Mouse (Mus musculus): ENCODE results near the gene Ubac2. TPM values are rescaled to one million over a fixed set of nuclear protein-coding genes. Genes with fewer than 3 reads are reported as not detected.

Ubac2 gene
- polyA plus RNA-seq (2014; fragmentation: Nextera tagmentation; extraction: Ambion mirVana): 43.8 and 44.6 TPM in 2 replicates

- H3K4me3 ChIP-seq (ENCODE audit: low read depth, low read length): peak within 1 kb of the TSS; percentile 95
- H3K27ac ChIP-seq (ENCODE audit: low read depth, low read length): peak within 1 kb of the TSS; percentile 95
- no peaks in the 10 kb centered on the region; the same call in 1 of the 2 replicates for H3K4me1 ChIP-seq (replicated peaks; ENCODE audit: control insufficient read depth, insufficient read depth, low read length)
- no peaks in the 10 kb centered on the region for H3K36me3 ChIP-seq (ENCODE audit: control insufficient read depth, insufficient read depth, low read length)
- H3K9me3 ChIP-seq (ENCODE audit: control insufficient read depth, low read length): no peaks in the 10 kb centered on the region
- ATAC-seq (replicated peaks; ENCODE audit: low FRiP score) (peak; percentile 98), DNase-seq (ENCODE audit: low spot score) (peak; percentile 98)
- H3K27me3 ChIP-seq (replicated peaks; ENCODE audit: control insufficient read depth, insufficient read depth, low read length): no peaks in the 10 kb centered on the region
- WGBS: under 1% methylated on average over 56 of the region's 61 CpGs
- peak within 1 kb of the TSS; percentile 93 for H3K9ac ChIP-seq (ENCODE audit: low read depth, low read length)
- peak within 1 kb of the TSS; percentile 96 for H3K4me2 ChIP-seq
These were observed at the start of gene Ubac2 for GRCm38 (mm10) chr14:121878176-121878858. Ubac2 (plus strand) TSS chr14:121878620.

- DNase-seq (ENCODE audit: low spot score): no peak
- Histone ChIP-seq H3K27ac (ENCODE audit: low read depth, low read length) (no peak overlapping the region), H3K4me1 (replicated peaks; ENCODE audit: control insufficient read depth, insufficient read depth, low read length) (no peaks in the 10 kb centered on the region), H3K9ac (ENCODE audit: low read depth, low read length) (no peak overlapping the region), H3K36me3 (ENCODE audit: control insufficient read depth, insufficient read depth, low read length) (no peaks in the 10 kb centered on the region), H3K9me3 (ENCODE audit: control insufficient read depth, low read length) (no peaks in the 10 kb centered on the region), H3K27me3 (replicated peaks; ENCODE audit: control insufficient read depth, insufficient read depth, low read length) (no peaks in the 10 kb centered on the region), H3K4me2 (no peak overlapping the region), H3K4me3 (ENCODE audit: low read depth, low read length) (no peak overlapping the region)
- 77% methylated on average over 4 of the region's 4 CpGs for whole genome bisulfite sequencing
- ATAC-seq (replicated peaks; ENCODE audit: low FRiP score): no peak
These were observed 48.5 kb upstream of the Ubac2 start for GRCm38 (mm10) chr14:121829816-121830442.

- no peaks in the 10 kb centered on the region for H3K4me1 ChIP-seq (replicated peaks; ENCODE audit: control insufficient read depth, insufficient read depth, low read length)
- H3K27me3 ChIP-seq (replicated peaks; ENCODE audit: control insufficient read depth, insufficient read depth, low read length): no peaks in the 10 kb centered on the region
- no peak for ATAC-seq (replicated peaks; ENCODE audit: low FRiP score)
- WGBS: 72% methylated on average over 2 of the region's 2 CpGs
- H3K9ac ChIP-seq (ENCODE audit: low read depth, low read length): no peak overlapping the region
- no peak overlapping the region for H3K27ac ChIP-seq (ENCODE audit: low read depth, low read length)
- H3K9me3 ChIP-seq (ENCODE audit: control insufficient read depth, low read length): no peaks in the 10 kb centered on the region
- no peaks in the 10 kb centered on the region for H3K36me3 ChIP-seq (ENCODE audit: control insufficient read depth, insufficient read depth, low read length)
- no peak for DNase-seq (ENCODE audit: low spot score)
- H3K4me3 ChIP-seq (ENCODE audit: low read depth, low read length): no peak overlapping the region
- no peak overlapping the region for H3K4me2 ChIP-seq
These were observed 45.4 kb upstream of the Ubac2 start for GRCm38 (mm10) chr14:121833001-121833520.

GRCm38 (mm10) chr14:121838161-121838560 lies 40.3 kb upstream of the Ubac2 start:
- ATAC-seq (replicated peaks; ENCODE audit: low FRiP score) (no peak), DNase-seq (ENCODE audit: low spot score) (no peak)
- Histone ChIP-seq H3K27ac (ENCODE audit: low read depth, low read length) (no peak overlapping the region), H3K4me1 (replicated peaks; ENCODE audit: control insufficient read depth, insufficient read depth, low read length) (no peaks in the 10 kb centered on the region), H3K9ac (ENCODE audit: low read depth, low read length) (no peak overlapping the region), H3K27me3 (replicated peaks; ENCODE audit: control insufficient read depth, insufficient read depth, low read length) (no peaks in the 10 kb centered on the region), H3K36me3 (ENCODE audit: control insufficient read depth, insufficient read depth, low read length) (no peaks in the 10 kb centered on the region), H3K4me2 (no peak overlapping the region), H3K9me3 (ENCODE audit: control insufficient read depth, low read length) (peaks cover 5% of the 10 kb centered on the region; the same call in 1 of the 2 replicates), H3K4me3 (ENCODE audit: low read depth, low read length) (no peak overlapping the region)
- WGBS: 89% methylated on average over 4 of the region's 4 CpGs

GRCm38 (mm10) chr14:121840217-121840616 lies 38.2 kb upstream of the Ubac2 start:
- Histone ChIP-seq H3K27me3 (replicated peaks; ENCODE audit: control insufficient read depth, insufficient read depth, low read length) (no peaks in the 10 kb centered on the region), H3K9me3 (ENCODE audit: control insufficient read depth, low read length) (peaks cover 5% of the 10 kb centered on the region; the same call in 1 of the 2 replicates), H3K4me1 (replicated peaks; ENCODE audit: control insufficient read depth, insufficient read depth, low read length) (no peaks in the 10 kb centered on the region), H3K36me3 (ENCODE audit: control insufficient read depth, insufficient read depth, low read length) (no peaks in the 10 kb centered on the region), H3K27ac (ENCODE audit: low read depth, low read length) (no peak overlapping the region), H3K4me2 (no peak overlapping the region), H3K4me3 (ENCODE audit: low read depth, low read length) (no peak overlapping the region), H3K9ac (ENCODE audit: low read depth, low read length) (no peak overlapping the region)
- 74% methylated on average over 8 of the region's 8 CpGs for WGBS
- DNase-seq (ENCODE audit: low spot score) (no peak), ATAC-seq (replicated peaks; ENCODE audit: low FRiP score) (no peak)

GRCm38 (mm10) chr14:121844486-121844885 lies 33.9 kb upstream of the Ubac2 start:
- H3K36me3 ChIP-seq (ENCODE audit: control insufficient read depth, insufficient read depth, low read length): no peaks in the 10 kb centered on the region
- no peaks in the 10 kb centered on the region for H3K9me3 ChIP-seq (ENCODE audit: control insufficient read depth, low read length)
- H3K9ac ChIP-seq (ENCODE audit: low read depth, low read length): no peak overlapping the region
- H3K4me1 ChIP-seq (replicated peaks; ENCODE audit: control insufficient read depth, insufficient read depth, low read length): no peaks in the 10 kb centered on the region
- H3K4me3 ChIP-seq (ENCODE audit: low read depth, low read length): no peak overlapping the region
- ATAC-seq (replicated peaks; ENCODE audit: low FRiP score) (no peak), DNase-seq (ENCODE audit: low spot score) (no peak)
- H3K4me2 ChIP-seq: no peak overlapping the region
- no peak overlapping the region for H3K27ac ChIP-seq (ENCODE audit: low read depth, low read length)
- no peaks in the 10 kb centered on the region for H3K27me3 ChIP-seq (replicated peaks; ENCODE audit: control insufficient read depth, insufficient read depth, low read length)
- WGBS: 65% methylated on average over 8 of the region's 8 CpGs

GRCm38 (mm10) chr14:121851231-121851630 lies 27.2 kb upstream of the Ubac2 start:
- Histone ChIP-seq H3K27ac (ENCODE audit: low read depth, low read length) (no peak overlapping the region), H3K9ac (ENCODE audit: low read depth, low read length) (no peak overlapping the region), H3K36me3 (ENCODE audit: control insufficient read depth, insufficient read depth, low read length) (no peaks in the 10 kb centered on the region), H3K27me3 (replicated peaks; ENCODE audit: control insufficient read depth, insufficient read depth, low read length) (no peaks in the 10 kb centered on the region), H3K9me3 (ENCODE audit: control insufficient read depth, low read length) (peaks cover 4% of the 10 kb centered on the region; the same call in 1 of the 2 replicates), H3K4me1 (replicated peaks; ENCODE audit: control insufficient read depth, insufficient read depth, low read length) (no peaks in the 10 kb centered on the region), H3K4me2 (no peak overlapping the region), H3K4me3 (ENCODE audit: low read depth, low read length) (no peak overlapping the region)
- 82% methylated on average over 1 of the region's 1 CpGs for WGBS
- ATAC-seq (replicated peaks; ENCODE audit: low FRiP score) (no peak), DNase-seq (ENCODE audit: low spot score) (no peak)

GRCm38 (mm10) chr14:121852531-121852930 lies 25.9 kb upstream of the Ubac2 start:
- 76% methylated on average over 8 of the region's 8 CpGs for WGBS
- no peak overlapping the region for H3K9ac ChIP-seq (ENCODE audit: low read depth, low read length)
- ATAC-seq (replicated peaks; ENCODE audit: low FRiP score) (no peak), DNase-seq (ENCODE audit: low spot score) (no peak)
- H3K4me1 ChIP-seq (replicated peaks; ENCODE audit: control insufficient read depth, insufficient read depth, low read length): no peaks in the 10 kb centered on the region
- H3K9me3 ChIP-seq (ENCODE audit: control insufficient read depth, low read length): peaks cover 4% of the 10 kb centered on the region; the same call in 1 of the 2 replicates
- H3K4me3 ChIP-seq (ENCODE audit: low read depth, low read length): no peak overlapping the region
- no peaks in the 10 kb centered on the region for H3K36me3 ChIP-seq (ENCODE audit: control insufficient read depth, insufficient read depth, low read length)
- no peaks in the 10 kb centered on the region for H3K27me3 ChIP-seq (replicated peaks; ENCODE audit: control insufficient read depth, insufficient read depth, low read length)
- H3K4me2 ChIP-seq: no peak overlapping the region
- H3K27ac ChIP-seq (ENCODE audit: low read depth, low read length): no peak overlapping the region

All from liver, embryonic 11.5 days (tissue).